Mouse (Mus musculus): Measurements from ENCODE around the gene Syngr3. TPM values are rescaled to one million over a fixed set of nuclear protein-coding genes. Genes with fewer than 3 reads are reported as not detected.

Syngr3 gene
- total and polyA plus RNA-seq, 2 experiments from 2014 or later: 334 to 376 TPM

DNA sequence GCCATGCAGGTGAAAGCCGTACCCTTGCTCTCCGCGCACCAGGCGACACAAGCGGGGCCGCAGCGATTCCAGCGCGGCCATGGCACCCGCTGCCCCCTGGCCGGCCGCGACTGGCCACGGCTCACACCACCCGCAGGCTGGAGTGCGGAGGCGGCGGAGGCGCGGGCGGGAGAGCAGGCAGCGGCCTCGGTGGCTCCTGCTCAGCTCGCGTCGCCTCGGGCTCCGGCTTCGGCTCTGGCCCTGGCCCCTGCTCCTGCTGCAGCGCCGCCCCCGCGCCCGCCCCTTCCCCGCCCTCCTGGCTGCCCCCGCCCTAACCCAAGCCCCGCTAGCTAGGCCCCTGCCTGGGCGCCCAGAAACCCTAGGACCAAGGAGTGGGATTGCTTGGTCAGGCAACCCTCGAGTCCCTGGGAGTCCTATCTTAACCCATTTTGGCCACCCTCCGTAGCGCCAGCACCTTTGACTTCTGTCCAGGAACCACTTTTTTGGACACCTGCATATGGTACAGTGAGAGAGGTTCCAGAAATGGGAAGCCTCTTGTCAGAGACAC is 39.6 kb downstream of the Syngr3 start, which contains the start of gene Slc9a3r2:
TSS of gene Slc9a3r2 (minus strand) at position 258 of the 547 bp plus-strand sequence.
- no peaks in the 10 kb centered on the region for H3K36me3 ChIP-seq (ENCODE audit: insufficient read depth, low read length)
- peak within 1 kb of the TSS; percentile 89 for H3K9ac ChIP-seq (replicated peaks; ENCODE audit: low read length, poor library complexity, severe bottlenecking)
- DNase-seq (ENCODE audit: low spot score): peak; percentile 49
- ATAC-seq (ENCODE audit: low FRiP score): peak; percentile 57
- TF ChIP-seq CTCF (IDR thresholded peaks at IDR 0.05): no peak
- under 1% methylated on average over 37 of the region's 41 CpGs for WGBS
- no peaks in the 10 kb centered on the region for H3K9me3 ChIP-seq (ENCODE audit: low read length)
- no peaks in the 10 kb centered on the region for H3K27me3 ChIP-seq (ENCODE audit: insufficient read depth, low read length)
- H3K27ac ChIP-seq (ENCODE audit: low read depth, low read length): peak within 1 kb of the TSS; percentile 80
- H3K4me2 ChIP-seq (ENCODE audit: low read depth, low read length, poor library complexity, severe bottlenecking): peak within 1 kb of the TSS; percentile 94
- H3K4me3 ChIP-seq (ENCODE audit: low read depth, low read length): peak within 1 kb of the TSS; percentile 87
- peaks cover 9% of the 10 kb centered on the region for H3K4me1 ChIP-seq (ENCODE audit: insufficient read depth, low read length)

DNA sequence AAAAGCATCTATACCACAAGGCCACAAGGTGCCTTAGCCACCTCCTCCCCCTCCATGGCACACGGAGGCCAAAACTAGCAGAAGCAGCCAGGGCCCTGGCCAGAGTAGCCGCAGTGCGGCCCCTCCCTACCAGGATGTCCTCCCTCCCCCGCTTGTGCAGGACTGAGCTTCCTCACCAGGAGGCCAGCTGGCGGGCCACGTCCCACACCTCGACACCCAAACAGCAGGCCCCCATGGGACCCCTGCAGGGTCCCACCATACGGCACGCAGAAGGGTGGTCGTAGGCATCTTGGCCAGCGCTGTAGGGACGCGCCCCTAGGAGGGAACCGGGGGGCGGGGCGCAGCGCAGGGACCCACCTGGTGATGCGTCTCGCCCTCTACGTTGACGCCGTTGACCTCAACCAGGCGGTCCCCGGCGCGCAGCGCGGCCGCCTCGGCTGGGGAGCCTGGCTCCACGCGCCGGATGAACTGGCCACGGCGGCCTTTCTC is 40.1 kb downstream of the Syngr3 start:
- ATAC-seq (ENCODE audit: low FRiP score): peak; percentile 70
- H3K27me3 ChIP-seq (ENCODE audit: insufficient read depth, low read length): no peaks in the 10 kb centered on the region
- under 1% methylated on average over 26 of the region's 35 CpGs for WGBS
- peak overlapping the region; percentile 87 for H3K4me3 ChIP-seq (ENCODE audit: low read depth, low read length)
- H3K4me1 ChIP-seq (ENCODE audit: insufficient read depth, low read length): peaks cover 9% of the 10 kb centered on the region
- TF ChIP-seq CTCF (IDR thresholded peaks at IDR 0.05): no peak
- no peaks in the 10 kb centered on the region for H3K9me3 ChIP-seq (ENCODE audit: low read length)
- H3K27ac ChIP-seq (ENCODE audit: low read depth, low read length): peak overlapping the region; percentile 80
- H3K4me2 ChIP-seq (ENCODE audit: low read depth, low read length, poor library complexity, severe bottlenecking): peak overlapping the region; percentile 94
- H3K36me3 ChIP-seq (ENCODE audit: insufficient read depth, low read length): 0 out of 2 replicates have a peak, but pooled peaks cover 4% of the 10 kb centered on the region
- no peak for DNase-seq (ENCODE audit: low spot score)
- peak overlapping the region; percentile 89 for H3K9ac ChIP-seq (replicated peaks; ENCODE audit: low read length, poor library complexity, severe bottlenecking)

DNA sequence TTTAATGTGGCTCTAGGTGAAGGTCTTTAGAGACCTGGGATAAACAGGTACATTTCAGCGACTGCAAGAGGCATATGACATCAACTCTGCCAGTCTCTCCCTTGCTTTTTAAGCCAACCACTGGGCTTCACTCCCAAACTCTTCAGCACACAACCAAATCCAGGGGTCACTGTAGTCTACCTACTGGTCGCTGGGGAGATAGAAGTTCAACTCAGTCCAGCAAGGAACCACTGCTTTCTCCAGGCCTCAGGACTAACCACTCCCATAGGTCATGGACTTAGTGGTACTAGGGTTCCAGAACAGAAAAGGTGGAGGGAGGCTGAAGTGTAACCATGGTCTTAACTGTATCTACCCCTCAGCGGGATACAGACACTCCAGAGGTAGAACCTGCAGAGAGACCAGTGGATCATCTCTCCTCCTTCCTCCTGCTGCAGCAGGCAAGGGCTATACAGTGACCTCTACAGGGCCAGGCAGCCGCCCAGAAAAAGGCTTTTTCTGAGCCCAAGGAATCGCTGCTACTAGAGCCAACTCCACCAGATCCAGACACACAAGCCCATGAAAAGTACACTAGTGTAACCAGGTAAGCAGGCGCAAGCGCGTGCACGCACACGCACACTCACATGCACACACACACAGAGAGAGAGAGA is 40.9 kb downstream of the Syngr3 start:
- Histone ChIP-seq H3K27ac (ENCODE audit: low read depth, low read length) (peak overlapping the region; percentile 80; the same call in 1 of the 2 replicates), H3K27me3 (ENCODE audit: insufficient read depth, low read length) (no peaks in the 10 kb centered on the region), H3K4me2 (ENCODE audit: low read depth, low read length, poor library complexity, severe bottlenecking) (peak overlapping the region; percentile 94), H3K4me3 (ENCODE audit: low read depth, low read length) (peak overlapping the region; percentile 87), H3K4me1 (ENCODE audit: insufficient read depth, low read length) (peaks cover 9% of the 10 kb centered on the region), H3K9me3 (ENCODE audit: low read length) (no peaks in the 10 kb centered on the region), H3K9ac (replicated peaks; ENCODE audit: low read length, poor library complexity, severe bottlenecking) (0 out of 2 replicates have a peak overlapping the region, but pooled peaks have one; percentile 89), H3K36me3 (ENCODE audit: insufficient read depth, low read length) (0 out of 2 replicates have a peak, but pooled peaks cover 4% of the 10 kb centered on the region)
- WGBS: 66% methylated on average over 10 of the region's 10 CpGs
- ATAC-seq (ENCODE audit: low FRiP score) (no peak), DNase-seq (ENCODE audit: low spot score) (no peak)
- peak; percentile 35 for TF ChIP-seq CTCF (IDR thresholded peaks at IDR 0.05)

DNA sequence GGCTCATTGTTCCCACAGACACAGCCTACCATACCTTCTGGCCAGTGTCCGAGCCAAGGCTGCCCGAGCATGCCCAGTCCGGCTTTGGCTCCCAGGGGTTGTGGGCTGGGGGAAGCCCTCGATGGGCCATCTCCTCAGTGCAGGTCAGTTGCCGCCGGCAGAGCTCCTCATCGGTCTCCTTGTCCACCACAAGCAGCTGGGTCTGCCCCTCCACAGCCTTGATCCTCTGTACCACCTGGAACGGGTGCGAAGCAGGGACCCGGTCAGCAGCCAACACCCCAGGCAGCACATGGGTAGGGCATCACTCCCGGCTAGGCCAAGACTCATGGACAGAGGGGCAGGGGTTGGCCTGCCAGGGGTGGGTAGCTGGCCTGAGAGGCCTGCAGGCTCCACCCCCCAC is 42.3 kb downstream of the Syngr3 start:
- Histone ChIP-seq H3K36me3 (ENCODE audit: insufficient read depth, low read length) (peaks cover 10% of the 10 kb centered on the region; the same call in 1 of the 2 replicates), H3K9ac (replicated peaks; ENCODE audit: low read length, poor library complexity, severe bottlenecking) (no peak overlapping the region), H3K27ac (ENCODE audit: low read depth, low read length) (no peak overlapping the region), H3K9me3 (ENCODE audit: low read length) (no peaks in the 10 kb centered on the region), H3K27me3 (ENCODE audit: insufficient read depth, low read length) (no peaks in the 10 kb centered on the region), H3K4me3 (ENCODE audit: low read depth, low read length) (no peak overlapping the region), H3K4me1 (ENCODE audit: insufficient read depth, low read length) (peaks cover 9% of the 10 kb centered on the region), H3K4me2 (ENCODE audit: low read depth, low read length, poor library complexity, severe bottlenecking) (no peak overlapping the region)
- 79% methylated on average over 11 of the region's 11 CpGs for WGBS
- DNase-seq (ENCODE audit: low spot score) (no peak), ATAC-seq (ENCODE audit: low FRiP score) (no peak)
- no peak for TF ChIP-seq CTCF (IDR thresholded peaks at IDR 0.05)

DNA sequence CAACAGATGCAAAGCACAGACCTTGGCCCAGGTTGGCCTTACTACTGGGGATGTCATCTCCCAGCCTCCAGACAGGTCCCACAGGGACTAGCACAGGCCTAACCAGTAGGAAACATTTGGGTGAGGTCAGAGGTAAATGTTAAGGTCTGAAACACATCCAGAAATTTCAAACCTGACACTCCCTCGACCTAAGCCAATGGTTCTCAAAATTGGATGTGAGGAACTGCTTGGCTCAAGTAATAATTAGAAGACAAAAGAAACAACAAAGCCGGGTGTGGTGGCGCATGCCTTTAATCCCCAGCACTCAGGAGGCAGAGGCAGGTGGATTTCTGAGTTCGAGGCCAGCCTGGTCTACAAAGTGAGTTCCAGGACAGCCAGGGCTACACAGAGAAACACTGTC is 43.4 kb downstream of the Syngr3 start:
- Histone ChIP-seq H3K9ac (replicated peaks; ENCODE audit: low read length, poor library complexity, severe bottlenecking) (no peak overlapping the region), H3K27ac (ENCODE audit: low read depth, low read length) (no peak overlapping the region), H3K4me3 (ENCODE audit: low read depth, low read length) (no peak overlapping the region), H3K4me2 (ENCODE audit: low read depth, low read length, poor library complexity, severe bottlenecking) (no peak overlapping the region), H3K9me3 (ENCODE audit: low read length) (no peaks in the 10 kb centered on the region), H3K4me1 (ENCODE audit: insufficient read depth, low read length) (peaks cover 9% of the 10 kb centered on the region), H3K27me3 (ENCODE audit: insufficient read depth, low read length) (no peaks in the 10 kb centered on the region), H3K36me3 (ENCODE audit: insufficient read depth, low read length) (peaks cover 15% of the 10 kb centered on the region)
- ATAC-seq (ENCODE audit: low FRiP score): no peak
- WGBS: 80% methylated on average over 4 of the region's 4 CpGs
- TF ChIP-seq CTCF (IDR thresholded peaks at IDR 0.05): no peak
- DNase-seq (ENCODE audit: low spot score): no peak

DNA sequence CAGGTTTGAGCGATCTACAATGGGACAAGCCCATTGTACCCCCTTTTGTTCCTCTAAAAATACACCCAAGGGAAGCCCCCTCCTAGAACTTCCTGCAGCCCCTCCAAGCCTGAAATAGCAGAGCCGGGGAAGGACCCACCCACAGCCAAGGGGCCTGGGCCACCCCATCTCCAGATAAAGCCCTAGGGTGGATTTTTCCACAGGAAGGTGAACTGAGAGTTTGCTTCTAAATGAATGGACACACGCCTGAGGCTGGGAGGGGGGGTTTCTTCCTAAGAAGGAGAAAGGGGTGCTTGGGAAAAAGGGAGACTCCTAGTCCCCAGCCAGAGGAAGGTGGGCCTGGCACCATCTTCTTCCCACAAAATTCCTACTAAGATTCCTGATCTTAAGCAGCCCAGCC is 43.8 kb downstream of the Syngr3 start:
- H3K4me3 ChIP-seq (ENCODE audit: low read depth, low read length): no peak overlapping the region
- no peaks in the 10 kb centered on the region for H3K9me3 ChIP-seq (ENCODE audit: low read length)
- H3K36me3 ChIP-seq (ENCODE audit: insufficient read depth, low read length): peaks cover 16% of the 10 kb centered on the region
- DNase-seq (ENCODE audit: low spot score) (no peak), ATAC-seq (ENCODE audit: low FRiP score) (no peak)
- WGBS: 84% methylated on average over 3 of the region's 3 CpGs
- no peak overlapping the region for H3K4me2 ChIP-seq (ENCODE audit: low read depth, low read length, poor library complexity, severe bottlenecking)
- no peak overlapping the region for H3K27ac ChIP-seq (ENCODE audit: low read depth, low read length)
- no peak overlapping the region for H3K9ac ChIP-seq (replicated peaks; ENCODE audit: low read length, poor library complexity, severe bottlenecking)
- no peak for TF ChIP-seq CTCF (IDR thresholded peaks at IDR 0.05)
- H3K4me1 ChIP-seq (ENCODE audit: insufficient read depth, low read length): peaks cover 9% of the 10 kb centered on the region
- H3K27me3 ChIP-seq (ENCODE audit: insufficient read depth, low read length): no peaks in the 10 kb centered on the region

Measured in midbrain, postnatal 0 days (tissue).